Mouse (Mus musculus): ENCODE data around the gene Rd3. TPM values are rescaled to one million over a fixed set of nuclear protein-coding genes. Genes with fewer than 3 reads are reported as not detected.

Gene Rd3
- polyA plus RNA-seq, 1 experiment from 2014 or later = 0.42 TPM

GRCm38 (mm10) chr1:191986674-191987480, 9.7 kb downstream of the Rd3 start:
- Histone ChIP-seq H3K9ac (ENCODE audit: low read depth, low read length) (no peak overlapping the region), H3K36me3 (ENCODE audit: control insufficient read depth, insufficient read depth, low read length) (no peaks in the 10 kb centered on the region), H3K4me2 (ENCODE audit: low read depth, low read length) (no peak overlapping the region), H3K27ac (ENCODE audit: low read length) (no peak overlapping the region), H3K27me3 (replicated peaks; ENCODE audit: control insufficient read depth, insufficient read depth, low read length) (no peaks in the 10 kb centered on the region), H3K4me1 (ENCODE audit: control insufficient read depth, insufficient read depth, low read length) (peaks cover 7% of the 10 kb centered on the region; the same call in 1 of the 2 replicates), H3K9me3 (ENCODE audit: control insufficient read depth, low read length) (no peaks in the 10 kb centered on the region), H3K4me3 (ENCODE audit: low read length) (no peak overlapping the region)
- 65% methylated on average over 8 of the region's 8 CpGs for WGBS
- no peak for ATAC-seq

DNA sequence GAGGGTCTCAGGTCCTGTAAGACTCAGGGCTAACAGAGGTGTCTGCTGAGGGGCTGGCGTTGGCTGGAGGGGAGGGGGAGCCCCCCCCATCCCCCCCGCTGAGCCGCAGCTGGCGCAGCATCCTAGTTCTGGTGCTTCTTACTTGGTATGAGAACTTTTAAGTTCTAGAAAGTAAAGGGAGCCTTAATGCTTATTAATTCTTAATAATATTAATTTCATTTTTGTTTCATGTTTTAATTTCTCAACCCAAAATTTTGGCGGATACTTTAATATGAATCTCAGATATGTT, 10.3 kb downstream of the Rd3 start:
- 56% methylated on average over 5 of the region's 5 CpGs for WGBS
- no peaks in the 10 kb centered on the region for H3K36me3 ChIP-seq (ENCODE audit: control insufficient read depth, insufficient read depth, low read length)
- ATAC-seq = no peak

DNA sequence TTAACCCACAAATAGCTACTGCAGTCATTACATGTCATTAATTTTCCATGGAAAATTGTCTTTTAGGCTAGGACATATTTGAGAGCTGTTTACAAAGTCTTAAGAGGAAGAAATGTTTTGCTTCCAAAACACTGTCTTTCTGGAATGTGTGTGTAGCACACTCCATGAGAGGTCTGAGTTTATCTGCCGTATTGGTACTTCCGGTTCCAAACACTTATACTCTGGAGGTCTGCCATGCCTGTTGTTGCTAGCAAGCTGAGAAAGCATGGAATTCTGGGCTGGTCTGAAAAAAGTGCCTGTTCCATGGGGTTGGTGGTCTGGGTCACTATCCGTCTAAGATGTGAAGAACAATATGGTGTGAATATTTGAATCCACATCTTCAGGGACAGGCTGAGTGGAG, 11.5 kb downstream of the Rd3 start:
- Histone ChIP-seq H3K4me1 (ENCODE audit: control insufficient read depth, insufficient read depth, low read length) (peaks cover 7% of the 10 kb centered on the region; the same call in 1 of the 2 replicates), H3K9me3 (ENCODE audit: control insufficient read depth, low read length) (no peaks in the 10 kb centered on the region), H3K27ac (ENCODE audit: low read length) (0 out of 2 replicates have a peak overlapping the region, but pooled peaks have one; percentile 4), H3K4me2 (ENCODE audit: low read depth, low read length) (no peak overlapping the region), H3K27me3 (replicated peaks; ENCODE audit: control insufficient read depth, insufficient read depth, low read length) (no peaks in the 10 kb centered on the region), H3K36me3 (ENCODE audit: control insufficient read depth, insufficient read depth, low read length) (no peaks in the 10 kb centered on the region), H3K9ac (ENCODE audit: low read depth, low read length) (no peak overlapping the region), H3K4me3 (ENCODE audit: low read length) (no peak overlapping the region)
- WGBS = 70% methylated on average over 3 of the region's 3 CpGs
- ATAC-seq = no peak

More for the DNA sequence above, 10.3 kb downstream of the Rd3 start:
- Histone ChIP-seq H3K4me3 (ENCODE audit: low read length) (no peak overlapping the region), H3K27ac (ENCODE audit: low read length) (no peak overlapping the region), H3K27me3 (replicated peaks; ENCODE audit: control insufficient read depth, insufficient read depth, low read length) (no peaks in the 10 kb centered on the region), H3K4me2 (ENCODE audit: low read depth, low read length) (no peak overlapping the region), H3K9me3 (ENCODE audit: control insufficient read depth, low read length) (no peaks in the 10 kb centered on the region), H3K9ac (ENCODE audit: low read depth, low read length) (no peak overlapping the region), H3K4me1 (ENCODE audit: control insufficient read depth, insufficient read depth, low read length) (peaks cover 7% of the 10 kb centered on the region; the same call in 1 of the 2 replicates)

DNA sequence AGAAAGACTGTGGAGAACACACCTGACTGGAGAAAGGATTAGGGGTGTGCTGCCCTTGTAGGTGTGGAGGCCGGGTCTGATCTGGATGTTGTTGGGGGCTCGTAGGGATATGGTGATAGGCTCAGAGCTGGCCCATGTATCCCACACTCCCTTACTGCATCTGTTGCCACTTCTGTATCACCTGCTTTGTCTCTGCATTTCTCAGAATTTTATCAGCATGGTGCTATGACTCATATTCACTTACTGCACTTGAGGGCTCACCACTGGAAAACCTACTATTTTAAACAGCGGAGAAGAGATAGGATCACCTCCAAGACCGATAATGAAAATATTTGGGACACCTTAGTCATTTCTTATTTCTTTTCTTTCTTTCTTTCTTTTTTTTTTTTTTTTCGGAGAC, 11.9 kb downstream of the Rd3 start:
- Histone ChIP-seq H3K36me3 (ENCODE audit: control insufficient read depth, insufficient read depth, low read length) (no peaks in the 10 kb centered on the region), H3K9me3 (ENCODE audit: control insufficient read depth, low read length) (no peaks in the 10 kb centered on the region), H3K4me2 (ENCODE audit: low read depth, low read length) (peak overlapping the region; percentile 71; the same call in 1 of the 2 replicates), H3K4me1 (ENCODE audit: control insufficient read depth, insufficient read depth, low read length) (peaks cover 7% of the 10 kb centered on the region; the same call in 1 of the 2 replicates), H3K27me3 (replicated peaks; ENCODE audit: control insufficient read depth, insufficient read depth, low read length) (no peaks in the 10 kb centered on the region), H3K4me3 (ENCODE audit: low read length) (no peak overlapping the region), H3K9ac (ENCODE audit: low read depth, low read length) (no peak overlapping the region), H3K27ac (ENCODE audit: low read length) (0 out of 2 replicates have a peak overlapping the region, but pooled peaks have one; percentile 4)
- no peak for ATAC-seq
- 86% methylated on average over 5 of the region's 5 CpGs for WGBS

DNA sequence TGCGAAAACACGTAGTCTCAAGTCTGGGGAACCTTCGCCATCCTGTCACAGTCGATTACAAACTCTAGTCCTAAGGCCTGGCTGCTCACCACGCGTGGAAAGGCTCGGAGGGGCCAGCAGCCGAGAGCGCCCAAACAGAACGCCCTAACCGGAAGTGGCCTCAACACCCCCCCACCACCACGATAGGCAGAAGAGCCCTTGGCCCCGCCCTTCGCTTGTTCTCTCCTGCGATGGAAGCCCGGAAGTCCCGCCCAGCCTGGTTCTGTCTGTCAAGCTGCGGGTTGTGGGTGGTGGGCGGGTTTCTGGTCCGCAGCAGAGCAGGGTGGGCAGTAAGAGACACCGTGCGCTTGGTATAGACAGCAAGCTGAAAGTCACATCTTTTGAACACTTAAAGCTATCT, 12.8 kb downstream of the Rd3 start:
- Histone ChIP-seq H3K9me3 (ENCODE audit: control insufficient read depth, low read length) (no peaks in the 10 kb centered on the region), H3K36me3 (ENCODE audit: control insufficient read depth, insufficient read depth, low read length) (no peaks in the 10 kb centered on the region), H3K4me2 (ENCODE audit: low read depth, low read length) (peak overlapping the region; percentile 71), H3K9ac (ENCODE audit: low read depth, low read length) (peak overlapping the region; percentile 80), H3K4me1 (ENCODE audit: control insufficient read depth, insufficient read depth, low read length) (peaks cover 7% of the 10 kb centered on the region; the same call in 1 of the 2 replicates), H3K27me3 (replicated peaks; ENCODE audit: control insufficient read depth, insufficient read depth, low read length) (no peaks in the 10 kb centered on the region), H3K27ac (ENCODE audit: low read length) (peak overlapping the region; percentile 85), H3K4me3 (ENCODE audit: low read length) (peak overlapping the region; percentile 66)
- ATAC-seq = peak; percentile 96
- under 1% methylated on average over 22 of the region's 22 CpGs for WGBS

- Histone ChIP-seq H3K4me3 (ENCODE audit: low read length) (no peak overlapping the region), H3K9ac (ENCODE audit: low read depth, low read length) (0 out of 2 replicates have a peak overlapping the region, but pooled peaks have one; percentile 2), H3K27ac (ENCODE audit: low read length) (no peak overlapping the region), H3K4me1 (ENCODE audit: control insufficient read depth, insufficient read depth, low read length) (peaks cover 6% of the 10 kb centered on the region; the same call in 1 of the 2 replicates), H3K36me3 (ENCODE audit: control insufficient read depth, insufficient read depth, low read length) (no peaks in the 10 kb centered on the region), H3K27me3 (replicated peaks; ENCODE audit: control insufficient read depth, insufficient read depth, low read length) (no peaks in the 10 kb centered on the region), H3K9me3 (ENCODE audit: control insufficient read depth, low read length) (no peaks in the 10 kb centered on the region), H3K4me2 (ENCODE audit: low read depth, low read length) (no peak overlapping the region)
- no peak for ATAC-seq
- WGBS = 49% methylated on average over 7 of the region's 7 CpGs
These were observed 15.0 kb downstream of the Rd3 start for GRCm38 (mm10) chr1:191992040-191992780.

DNA sequence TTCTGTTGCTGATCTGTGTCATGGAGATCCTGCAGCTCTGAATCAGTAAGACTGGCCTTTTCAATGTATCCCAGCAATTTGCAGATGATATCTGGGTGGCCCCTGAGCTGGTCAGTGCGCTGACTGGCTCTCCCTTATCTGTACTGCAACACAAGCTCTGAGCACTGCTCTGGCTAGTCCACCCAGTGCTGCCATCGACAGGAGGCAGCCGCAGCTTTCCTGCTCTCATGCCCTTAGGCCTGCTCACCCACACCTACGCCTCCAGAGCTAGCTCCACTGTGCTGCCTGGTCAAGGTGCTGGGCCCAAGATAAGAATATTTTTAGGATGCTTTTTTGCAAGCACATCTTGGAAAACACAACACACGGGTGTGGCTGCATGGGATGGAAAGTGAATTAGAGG, 17.3 kb downstream of the Rd3 start:
- H3K36me3 ChIP-seq (ENCODE audit: control insufficient read depth, insufficient read depth, low read length) = no peaks in the 10 kb centered on the region; the same call in 1 of the 2 replicates
- 75% methylated on average over 5 of the region's 5 CpGs for WGBS
- no peak overlapping the region for H3K9ac ChIP-seq (ENCODE audit: low read depth, low read length)
- H3K9me3 ChIP-seq (ENCODE audit: control insufficient read depth, low read length) = no peaks in the 10 kb centered on the region
- no peaks in the 10 kb centered on the region for H3K27me3 ChIP-seq (replicated peaks; ENCODE audit: control insufficient read depth, insufficient read depth, low read length)
- no peak for ATAC-seq
- no peak overlapping the region for H3K4me2 ChIP-seq (ENCODE audit: low read depth, low read length)
- H3K4me3 ChIP-seq (ENCODE audit: low read length) = no peak overlapping the region
- H3K4me1 ChIP-seq (ENCODE audit: control insufficient read depth, insufficient read depth, low read length) = no peaks in the 10 kb centered on the region
- no peak overlapping the region for H3K27ac ChIP-seq (ENCODE audit: low read length)

DNA sequence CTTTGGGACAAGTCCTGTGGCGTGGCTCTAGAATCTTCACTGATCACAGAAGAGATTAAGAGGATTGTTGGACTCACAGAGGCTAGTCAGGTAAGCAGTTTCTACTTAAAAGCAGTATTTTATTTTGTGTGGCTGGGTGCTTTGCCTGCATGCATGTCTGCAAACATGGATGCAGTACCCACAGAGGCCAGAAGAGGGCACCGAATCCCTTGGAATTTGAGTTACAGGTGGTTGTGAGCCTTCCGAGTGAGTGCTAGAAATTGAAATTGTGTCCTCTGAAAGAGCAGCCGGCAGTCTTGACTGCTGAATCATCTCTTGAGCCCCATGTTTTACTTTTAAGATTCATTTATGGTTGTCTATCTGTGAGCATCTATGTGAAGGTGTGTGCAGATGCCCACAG, 18.3 kb downstream of the Rd3 start:
- Histone ChIP-seq H3K9me3 (ENCODE audit: control insufficient read depth, low read length) (no peaks in the 10 kb centered on the region), H3K4me3 (ENCODE audit: low read length) (no peak overlapping the region), H3K27ac (ENCODE audit: low read length) (no peak overlapping the region), H3K36me3 (ENCODE audit: control insufficient read depth, insufficient read depth, low read length) (no peaks in the 10 kb centered on the region; the same call in 1 of the 2 replicates), H3K4me1 (ENCODE audit: control insufficient read depth, insufficient read depth, low read length) (no peaks in the 10 kb centered on the region), H3K9ac (ENCODE audit: low read depth, low read length) (no peak overlapping the region), H3K27me3 (replicated peaks; ENCODE audit: control insufficient read depth, insufficient read depth, low read length) (no peaks in the 10 kb centered on the region), H3K4me2 (ENCODE audit: low read depth, low read length) (no peak overlapping the region)
- WGBS = 69% methylated on average over 4 of the region's 4 CpGs
- no peak for ATAC-seq

DNA sequence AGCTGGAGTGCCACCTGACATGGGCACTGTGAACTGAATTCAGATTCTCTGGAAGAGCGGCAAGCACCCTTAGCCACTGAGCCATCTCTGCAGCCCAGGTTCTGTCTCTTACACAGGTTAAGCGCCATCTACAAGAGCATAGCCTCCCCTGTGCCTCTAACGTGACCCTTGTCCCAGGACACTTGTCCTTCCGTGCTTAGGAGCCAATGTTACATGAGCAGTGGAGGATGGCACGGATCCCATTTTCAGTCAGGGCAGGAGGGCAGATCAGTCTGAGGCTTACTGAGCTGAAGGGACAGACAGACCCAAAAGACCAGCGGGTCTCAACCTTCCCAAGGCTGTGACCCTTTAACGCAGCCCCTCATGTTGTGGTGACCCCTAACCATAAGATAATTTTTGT, 18.7 kb downstream of the Rd3 start:
- Histone ChIP-seq H3K4me2 (ENCODE audit: low read depth, low read length) (no peak overlapping the region), H3K36me3 (ENCODE audit: control insufficient read depth, insufficient read depth, low read length) (no peaks in the 10 kb centered on the region; the same call in 1 of the 2 replicates), H3K9me3 (ENCODE audit: control insufficient read depth, low read length) (no peaks in the 10 kb centered on the region), H3K4me3 (ENCODE audit: low read length) (no peak overlapping the region), H3K9ac (ENCODE audit: low read depth, low read length) (no peak overlapping the region), H3K27me3 (replicated peaks; ENCODE audit: control insufficient read depth, insufficient read depth, low read length) (no peaks in the 10 kb centered on the region), H3K4me1 (ENCODE audit: control insufficient read depth, insufficient read depth, low read length) (no peaks in the 10 kb centered on the region), H3K27ac (ENCODE audit: low read length) (no peak overlapping the region)
- no peak for ATAC-seq
- 89% methylated on average over 7 of the region's 7 CpGs for WGBS

All from intestine, embryonic 16.5 days (tissue).